Mouse (Mus musculus): ENCODE results near the gene Olfr270. TPM values are rescaled to one million over a fixed set of nuclear protein-coding genes. Genes with fewer than 3 reads are reported as not detected.

The Olfr270 gene
- total and polyA plus RNA-seq, 2 experiments from 2014 or later: not detected

GRCm38 (mm10) chr4:53018392-53018791 is 54.0 kb downstream of the Olfr270 start:
- DNase-seq (ENCODE audit: low spot score) (no peak), ATAC-seq (ENCODE audit: low FRiP score) (no peak)
- Histone ChIP-seq H3K4me3 (ENCODE audit: low read depth, low read length) (no peak overlapping the region), H3K9me3 (ENCODE audit: low read length) (no peaks in the 10 kb centered on the region), H3K27me3 (ENCODE audit: insufficient read depth, low read length) (no peaks in the 10 kb centered on the region), H3K4me1 (ENCODE audit: insufficient read depth, low read length) (no peaks in the 10 kb centered on the region), H3K36me3 (ENCODE audit: insufficient read depth, low read length) (peaks cover 11% of the 10 kb centered on the region), H3K9ac (replicated peaks; ENCODE audit: low read length, poor library complexity, severe bottlenecking) (no peak overlapping the region), H3K27ac (ENCODE audit: low read depth, low read length) (no peak overlapping the region), H3K4me2 (ENCODE audit: low read depth, low read length, poor library complexity, severe bottlenecking) (no peak overlapping the region)
- no peak for TF ChIP-seq CTCF (IDR thresholded peaks at IDR 0.05)
- 92% methylated on average over 1 of the region's 1 CpGs for WGBS

Other genes with a start within 250 kb of the Olfr270 start
- not detected in 2 replicates for gene Olfr275, start 149.9 kb upstream of the Olfr270 start, total RNA-seq (2014; rRNA removed)
- gene Olfr275, start 149.9 kb upstream of the Olfr270 start, polyA plus RNA-seq (2015; fragmentation: Nextera tagmentation; extraction: Ambion mirVana): not detected in 2 replicates
- gene Olfr273, start 105.3 kb upstream of the Olfr270 start, total RNA-seq (2014; rRNA removed): not detected in 2 replicates
- gene Olfr273, start 105.3 kb upstream of the Olfr270 start, polyA plus RNA-seq (2015; fragmentation: Nextera tagmentation; extraction: Ambion mirVana): not detected in 2 replicates
- gene Olfr272, start 45.4 kb upstream of the Olfr270 start, total RNA-seq (2014; rRNA removed): not detected in 2 replicates
- not detected in 2 replicates for gene Olfr272, start 45.4 kb upstream of the Olfr270 start, polyA plus RNA-seq (2015; fragmentation: Nextera tagmentation; extraction: Ambion mirVana)
- gene Nipsnap3a, start 24.7 kb downstream of the Olfr270 start, total RNA-seq (2014; rRNA removed): not detected in 2 replicates
- not detected in 2 replicates for gene Nipsnap3a, start 24.7 kb downstream of the Olfr270 start, polyA plus RNA-seq (2015; fragmentation: Nextera tagmentation; extraction: Ambion mirVana)
- 110 and 128 TPM in 2 replicates for gene Nipsnap3b, start 47.3 kb downstream of the Olfr270 start, total RNA-seq (2014; rRNA removed)
- 180 and 182 TPM in 2 replicates for gene Nipsnap3b, start 47.3 kb downstream of the Olfr270 start, polyA plus RNA-seq (2015; fragmentation: Nextera tagmentation; extraction: Ambion mirVana)
- 49.2 and 63.5 TPM in 2 replicates for gene Abca1, start 195.3 kb downstream of the Olfr270 start, total RNA-seq (2014; rRNA removed)
- gene Abca1, start 195.3 kb downstream of the Olfr270 start, polyA plus RNA-seq (2015; fragmentation: Nextera tagmentation; extraction: Ambion mirVana): 8.0 and 8.6 TPM in 2 replicates

All from midbrain, postnatal 0 days (tissue).